Mouse (Mus musculus) thymus, postnatal 4 days (tissue): Measurements from ENCODE around the gene Cryzl1.

Experiments
- DNase-seq: peaks from one replicate; pipeline ENCODE4 v3.0.0; 2021

Cryzl1 gene

GRCm38 (mm10) chr16:91738505-91738904 is 9.7 kb upstream of the Cryzl1 start:
- DNase-seq = no peak

GRCm38 (mm10) chr16:91736046-91736816 is 7.5 kb upstream of the Cryzl1 start:
- DNase-seq = no peak

- no peak for DNase-seq
These were observed 6.0 kb upstream of the Cryzl1 start for GRCm38 (mm10) chr16:91734771-91735170.

GRCm38 (mm10) chr16:91732816-91733215 is 4.0 kb upstream of the Cryzl1 start:
- DNase-seq = no peak

GRCm38 (mm10) chr16:91730446-91730845 is 1.7 kb upstream of the Cryzl1 start:
- DNase-seq = no peak

- DNase-seq = peak; percentile 55
These were observed 1.2 kb upstream of the Cryzl1 start for GRCm38 (mm10) chr16:91729821-91730441.

- DNase-seq = peak; percentile 98
These were observed 299 bp upstream of the Cryzl1 start, which contains the start of gene Itsn1 for GRCm38 (mm10) chr16:91729066-91729482. Gene Itsn1 (plus strand): TSS chr16:91729281.

GRCm38 (mm10) chr16:91727433-91727832 is 1.3 kb downstream of the Cryzl1 start:
- DNase-seq = no peak

- peak; percentile 80 for DNase-seq
These were observed 4.5 kb downstream of the Cryzl1 start for GRCm38 (mm10) chr16:91724247-91724646.

GRCm38 (mm10) chr16:91717399-91717798 is 11.4 kb downstream of the Cryzl1 start:
- DNase-seq = no peak

- no peak for DNase-seq
These were observed 11.8 kb downstream of the Cryzl1 start for GRCm38 (mm10) chr16:91716927-91717349.

- no peak for DNase-seq
These were observed 18.5 kb downstream of the Cryzl1 start for GRCm38 (mm10) chr16:91710241-91710640.

GRCm38 (mm10) chr16:91704603-91705340 is 24.0 kb downstream of the Cryzl1 start:
- no peak for DNase-seq

- no peak for DNase-seq
These were observed 26.0 kb downstream of the Cryzl1 start for GRCm38 (mm10) chr16:91702771-91703188.

- no peak for DNase-seq
These were observed 26.9 kb downstream of the Cryzl1 start for GRCm38 (mm10) chr16:91701908-91702307.

- no peak for DNase-seq
These were observed 29.8 kb downstream of the Cryzl1 start for GRCm38 (mm10) chr16:91698995-91699394.

- DNase-seq = no peak
These were observed 33.5 kb downstream of the Cryzl1 start for GRCm38 (mm10) chr16:91695108-91695755.

- DNase-seq = peak; percentile 85
These were observed 34.2 kb downstream of the Cryzl1 start for GRCm38 (mm10) chr16:91694455-91695084.

GRCm38 (mm10) chr16:91689791-91690190 is 39.0 kb downstream of the Cryzl1 start:
- peak; percentile 31 for DNase-seq

- DNase-seq = peak; percentile 98
These were observed 40.0 kb downstream of the Cryzl1 start, which contains the start of gene Donson for GRCm38 (mm10) chr16:91688619-91689334. Gene Donson (minus strand): TSS chr16:91688770.

GRCm38 (mm10) chr16:91688023-91688618 is 40.7 kb downstream of the Cryzl1 start:
- DNase-seq = no peak
